Mouse (Mus musculus) kidney, postnatal 36 days (tissue): ENCODE results near the gene Cep170b.

ENCODE experiments used
- DNase-seq, 2 experiments: peaks; one replicate each; pipeline ENCODE4 v3.0.0; 2021 to 2022; ENCODE audit warnings: mixed read lengths in 2 of 2

Gene Cep170b

GRCm38 (mm10) chr12:112702374-112703320 lies 17.6 kb upstream of the Cep170b start:
- no peak for DNase-seq

DNA sequence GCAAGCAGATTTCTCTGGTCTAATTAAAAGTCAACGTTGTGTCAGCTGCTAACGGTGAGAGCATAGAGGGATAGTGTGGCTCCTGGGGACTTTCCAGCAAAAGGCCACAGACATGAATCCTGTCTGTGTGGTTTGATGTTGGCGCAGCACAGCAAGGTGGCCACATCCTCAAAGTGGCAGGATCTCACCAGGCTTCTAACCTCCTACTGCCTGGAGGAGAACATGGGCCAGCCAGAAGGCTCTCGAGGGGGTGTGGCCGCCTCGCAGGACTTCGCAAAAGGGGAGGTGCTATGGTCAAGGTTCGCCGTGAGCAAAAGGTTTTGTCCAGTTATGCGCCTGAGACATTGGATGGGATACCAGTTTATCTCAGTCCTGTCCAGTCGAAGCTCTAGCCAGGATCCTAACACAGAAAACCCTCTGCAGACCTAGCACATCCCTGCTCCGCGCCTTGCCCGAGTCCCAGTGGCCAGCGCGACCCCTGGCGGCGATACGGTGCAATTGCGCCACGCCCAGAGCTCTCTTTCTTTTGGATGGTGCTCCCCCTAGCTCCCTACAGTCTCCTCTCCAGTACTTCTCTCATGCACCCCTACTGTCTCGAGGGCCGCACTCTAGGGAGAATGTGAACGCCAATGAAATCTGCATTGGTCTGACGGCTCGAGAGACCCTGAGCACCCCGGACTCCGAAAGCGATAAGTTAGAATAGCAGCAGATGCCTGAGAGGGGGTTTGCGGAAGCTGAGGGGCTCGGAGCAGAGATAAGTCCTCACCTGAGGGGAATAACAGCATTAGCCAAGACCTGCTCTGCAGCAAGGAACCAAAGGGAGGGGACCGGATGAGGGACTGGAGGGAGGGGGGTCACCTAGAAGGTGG lies 13.3 kb upstream of the Cep170b start:
- DNase-seq: peak; percentile 84 to 93

GRCm38 (mm10) chr12:112707573-112707869 lies 12.7 kb upstream of the Cep170b start:
- no peak for DNase-seq

DNA sequence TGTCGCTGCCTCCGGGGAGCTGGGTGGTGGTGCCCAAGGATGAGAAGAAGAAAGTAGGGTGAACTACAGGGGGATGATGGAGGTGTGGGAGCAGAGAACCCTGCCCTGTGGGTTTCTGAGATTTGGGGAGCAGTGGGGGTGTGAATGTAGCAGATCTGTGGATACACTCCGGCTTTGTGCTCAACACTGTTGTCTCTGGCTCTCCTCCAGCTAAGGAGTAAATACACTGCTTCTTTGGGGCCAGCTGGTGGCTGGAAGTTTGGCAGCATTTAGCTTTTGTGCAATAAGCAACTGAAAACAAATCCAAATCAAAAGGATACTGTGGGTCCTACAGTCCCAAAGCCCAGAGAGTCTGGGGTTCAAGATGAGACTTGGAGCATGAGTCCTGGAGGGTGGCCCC lies 6.3 kb upstream of the Cep170b start:
- peak in 1 of 2 experiments; percentile 32 for DNase-seq

GRCm38 (mm10) chr12:112717140-112717539 lies 3.1 kb upstream of the Cep170b start:
- DNase-seq: peak; percentile 55 to 83

DNA sequence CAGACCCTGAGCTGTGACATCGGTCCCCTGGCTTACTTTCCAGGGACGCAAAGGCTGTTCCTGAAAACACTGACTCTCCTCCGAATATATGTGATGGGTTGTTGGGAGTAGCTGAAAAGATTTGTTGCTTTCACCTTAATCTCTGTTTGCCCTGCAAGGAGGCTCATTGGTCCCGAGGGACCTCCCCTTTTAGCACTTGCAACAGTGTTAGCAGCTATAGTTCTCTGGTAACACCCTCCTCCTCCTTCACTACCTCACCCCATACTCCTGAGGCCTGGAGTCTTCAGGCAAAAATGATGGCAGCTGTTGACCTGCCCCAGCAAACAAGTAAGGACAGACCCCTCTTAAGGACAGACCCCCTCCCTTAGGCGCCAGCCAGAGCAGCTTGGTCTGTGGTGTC lies 1.3 kb upstream of the Cep170b start:
- DNase-seq: no peak

DNA sequence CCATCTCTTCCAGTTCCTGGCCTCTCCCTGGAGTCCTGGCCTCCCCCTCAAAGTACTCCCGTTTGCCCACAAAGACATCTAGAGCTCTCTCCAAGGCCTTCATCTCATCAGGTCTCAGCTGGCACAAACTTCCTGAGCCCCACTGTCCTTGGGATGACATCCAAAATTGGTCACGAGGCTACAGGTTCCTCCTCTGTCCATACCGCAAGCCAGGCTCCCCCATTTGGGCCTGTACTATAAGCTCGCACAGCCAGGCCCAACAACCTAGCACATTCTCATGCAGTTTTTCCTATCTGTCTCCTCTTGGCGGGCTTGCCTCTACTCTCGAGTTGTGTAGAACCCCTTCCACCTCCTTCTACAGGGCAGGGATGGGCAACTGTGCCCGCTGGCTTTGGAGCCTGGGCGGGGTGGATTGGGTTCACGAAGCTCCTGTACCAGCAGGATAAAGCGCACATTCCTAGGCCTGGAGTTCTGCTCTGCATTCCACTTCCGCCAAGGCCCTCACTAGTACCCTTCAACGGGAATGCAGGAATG lies 702 bp downstream of the Cep170b start:
- peak; percentile 55 to 61 for DNase-seq

GRCm38 (mm10) chr12:112721424-112722239 lies 1.4 kb downstream of the Cep170b start:
- peak; percentile 87 to 88 for DNase-seq

DNA sequence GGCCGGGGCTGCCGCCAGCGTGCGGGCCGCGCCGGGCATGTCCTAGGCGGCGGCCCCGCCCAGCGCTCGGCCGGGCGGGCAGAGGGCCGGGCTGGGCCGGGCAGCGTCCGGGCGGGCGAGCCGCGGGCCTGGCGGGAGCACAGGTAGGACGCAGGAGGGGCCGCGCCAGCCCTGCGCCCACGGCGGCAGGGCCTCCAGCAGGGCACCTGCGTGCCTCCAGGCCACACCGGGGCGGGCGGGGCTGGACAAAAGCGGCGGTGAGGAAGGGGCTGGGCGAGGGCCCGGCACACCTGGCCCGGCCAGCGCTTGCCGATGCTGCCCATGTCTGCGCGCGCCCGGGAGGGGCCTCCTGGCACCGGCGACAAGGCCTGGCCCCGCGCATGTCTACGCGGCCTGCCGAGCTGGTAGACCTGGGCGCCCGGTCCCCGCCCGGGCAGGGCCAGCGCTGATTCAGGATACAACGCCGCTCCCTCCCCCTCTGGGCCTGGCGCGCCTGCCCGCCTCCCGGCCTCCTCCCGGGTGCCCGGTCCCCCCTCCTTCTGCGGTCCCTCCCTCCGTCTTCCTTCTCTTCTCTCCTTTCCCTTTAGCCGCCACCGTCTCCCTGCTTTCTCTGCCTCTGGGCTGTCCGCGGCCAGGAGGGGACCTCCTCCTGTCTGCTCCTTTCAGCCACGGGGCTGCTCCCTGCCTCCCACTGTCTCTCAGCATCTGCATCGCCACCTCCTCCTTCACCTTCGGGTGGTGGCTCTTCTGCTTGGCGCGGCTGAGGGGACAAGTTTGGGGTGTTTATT lies 2.2 kb downstream of the Cep170b start:
- peak; percentile 75 to 82 for DNase-seq

- no peak for DNase-seq
These were observed 2.7 kb downstream of the Cep170b start for GRCm38 (mm10) chr12:112723028-112723330.

DNA sequence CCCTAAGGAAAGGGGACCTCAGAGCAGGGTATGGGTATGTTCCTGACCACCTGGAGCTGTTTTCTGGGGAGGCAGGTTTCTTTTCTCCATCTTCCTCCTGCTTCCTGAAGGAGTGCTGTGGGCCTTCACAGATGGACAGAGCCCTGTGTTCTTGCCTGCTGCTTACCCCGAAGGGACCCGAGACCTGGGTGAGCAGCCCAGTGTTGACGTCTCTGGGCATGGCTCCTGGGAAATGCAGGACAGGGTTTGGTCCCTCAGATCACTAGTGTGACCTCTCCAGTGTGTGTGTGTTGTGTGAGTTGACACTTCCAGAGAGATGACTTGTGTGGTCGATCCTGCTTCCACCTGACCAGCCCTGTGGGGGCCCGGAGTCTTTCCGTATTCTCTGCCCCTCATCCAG lies 3.2 kb downstream of the Cep170b start:
- no peak for DNase-seq

GRCm38 (mm10) chr12:112724077-112724805 lies 4.0 kb downstream of the Cep170b start:
- DNase-seq: peak; percentile 85 to 90

GRCm38 (mm10) chr12:112727801-112728200 lies 7.5 kb downstream of the Cep170b start:
- DNase-seq: no peak

DNA sequence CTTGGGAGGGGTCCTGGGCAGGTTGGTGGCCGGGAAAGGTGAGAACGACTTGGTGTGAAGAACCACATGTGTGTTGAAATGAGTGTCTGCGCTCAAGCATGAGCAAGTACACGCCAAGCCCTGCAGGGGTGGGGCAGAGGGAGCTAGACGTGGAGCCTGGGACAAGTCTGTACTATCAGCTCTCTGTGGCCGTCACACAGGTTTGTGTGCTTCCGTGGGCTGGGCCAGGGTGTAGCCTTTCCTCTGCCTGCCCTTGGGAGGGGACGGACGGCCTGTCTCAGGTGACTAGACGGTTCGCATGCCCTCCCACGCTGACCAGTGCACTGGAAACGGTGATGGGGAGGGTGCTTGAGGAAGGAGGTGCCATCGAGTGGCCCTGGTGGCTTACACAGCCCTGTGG lies 10.6 kb downstream of the Cep170b start:
- DNase-seq: no peak

DNA sequence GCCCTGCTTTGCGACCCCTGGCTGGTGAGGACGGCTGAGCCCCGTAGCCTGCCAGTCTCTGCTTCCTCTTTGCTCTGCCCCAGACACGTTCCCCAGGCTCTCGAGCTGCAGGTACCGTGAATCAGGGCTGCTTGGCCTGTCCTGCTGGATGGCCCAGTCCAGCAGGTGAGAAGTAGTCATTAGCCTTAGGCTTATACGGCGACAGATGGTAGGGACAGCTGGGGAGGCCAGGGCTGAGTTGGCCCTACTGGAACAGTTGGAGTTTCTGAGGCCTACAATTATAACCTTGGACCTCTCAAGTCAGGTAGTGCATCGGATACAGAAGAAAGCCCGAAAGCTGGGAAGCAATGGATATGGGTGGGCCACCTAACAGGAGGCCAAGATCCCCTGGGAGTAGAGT lies 12.3 kb downstream of the Cep170b start:
- DNase-seq: no peak

DNA sequence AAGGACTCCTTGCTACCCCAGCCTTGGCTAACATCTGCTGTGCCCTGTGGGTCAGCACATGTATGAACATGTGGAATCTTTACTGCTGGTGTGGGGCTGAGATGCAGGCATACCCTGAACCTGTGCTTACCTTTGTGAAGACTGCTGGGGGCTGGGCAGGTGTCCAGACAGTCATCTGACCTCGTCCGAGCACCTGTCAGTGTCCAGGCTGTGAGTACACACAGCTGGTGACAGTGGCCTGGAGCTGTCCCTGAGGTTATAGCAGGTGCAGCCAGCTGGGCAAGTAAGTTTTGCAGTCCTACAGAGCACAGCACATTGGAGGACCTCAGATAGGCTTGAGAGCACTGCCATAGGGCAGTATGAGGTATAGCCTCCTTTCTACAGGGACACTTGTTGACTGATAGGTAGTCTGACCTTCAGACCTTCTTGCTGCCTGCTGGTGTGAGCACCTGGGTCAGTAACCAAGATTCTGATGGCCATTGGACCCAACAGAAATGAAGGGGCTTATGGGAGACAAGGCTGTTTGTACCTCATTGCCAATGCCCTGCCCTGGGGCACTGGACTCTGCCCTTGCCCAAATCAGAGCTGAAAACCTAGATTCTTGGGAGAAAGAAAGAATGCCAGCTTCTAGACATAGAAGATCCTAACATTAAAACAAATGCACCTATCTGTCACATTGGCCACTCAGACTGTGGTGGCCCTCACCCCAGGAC lies 14.0 kb downstream of the Cep170b start:
- peak; percentile 67 to 76 for DNase-seq

DNA sequence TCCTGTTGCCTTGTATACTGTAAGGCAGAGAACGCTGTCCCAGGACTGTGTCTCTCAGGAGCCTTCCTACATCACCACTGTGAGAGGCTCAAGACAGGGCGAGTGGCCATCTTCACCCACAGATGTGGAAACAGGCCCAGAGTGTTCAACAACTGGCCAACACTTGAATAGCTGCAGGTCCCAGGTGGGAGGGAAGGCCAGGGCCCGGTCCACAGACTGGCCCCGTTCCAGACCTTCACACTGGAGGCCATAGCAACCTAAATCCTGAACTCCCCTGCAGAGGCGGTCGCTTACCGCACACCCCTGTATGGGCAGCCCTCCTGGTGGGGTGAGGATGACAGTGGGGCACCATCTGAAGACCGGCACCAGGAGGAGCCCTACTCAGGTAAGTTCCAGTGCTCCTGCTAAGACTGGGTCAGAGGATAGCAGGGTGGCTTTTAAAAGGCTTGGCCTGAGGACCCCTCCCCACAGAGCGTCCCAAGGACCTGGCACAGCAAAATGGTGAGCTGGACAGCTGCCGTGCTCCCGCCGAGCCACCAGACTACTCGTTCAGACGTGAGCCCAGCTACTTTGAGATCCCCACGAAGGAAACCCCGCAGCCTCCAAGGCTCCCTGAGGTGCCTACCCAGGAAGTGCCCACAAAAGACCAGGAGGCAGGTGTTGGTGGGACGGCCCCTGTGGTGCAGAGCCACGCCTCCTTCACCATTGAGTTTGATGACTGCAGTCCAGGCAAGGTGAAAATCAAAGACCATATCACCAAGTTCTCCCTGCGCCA lies 14.8 kb downstream of the Cep170b start:
- peak in 1 of 2 experiments; percentile 42 for DNase-seq

DNA sequence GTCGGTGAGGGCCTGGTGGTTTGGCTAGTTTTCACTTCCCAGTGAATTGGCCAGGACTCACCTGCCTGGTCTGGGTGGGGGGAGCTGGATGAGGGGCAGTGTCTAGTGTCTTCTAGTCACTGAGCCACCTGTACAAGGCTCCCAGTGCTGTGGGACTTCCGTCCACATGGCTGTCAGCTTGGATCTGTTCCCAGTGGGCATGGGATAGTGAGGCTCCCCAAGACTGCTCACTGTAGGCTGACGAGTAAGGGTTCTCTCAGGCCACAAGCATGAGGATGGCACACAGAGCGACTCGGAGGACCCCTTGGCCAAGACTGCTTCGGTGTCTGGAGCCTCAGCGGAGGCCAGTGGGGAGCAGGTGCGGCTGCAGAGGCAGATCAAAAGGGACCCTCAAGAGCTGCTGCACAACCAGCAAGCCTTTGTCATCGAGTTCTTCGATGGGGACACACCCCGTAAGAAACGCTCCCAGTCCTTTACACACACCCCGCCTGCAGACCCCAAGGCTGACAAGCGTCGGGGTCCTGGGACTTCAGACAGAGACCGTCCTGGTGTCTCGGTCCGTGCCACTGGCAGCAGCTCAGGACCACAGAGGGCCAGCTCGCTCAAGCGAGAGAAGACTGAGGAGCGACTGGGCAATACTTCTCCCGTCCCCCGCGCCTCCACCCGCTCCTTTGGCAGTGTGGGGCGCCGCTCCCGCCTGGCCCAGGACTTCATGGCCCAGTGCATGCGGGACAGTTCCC lies 15.8 kb downstream of the Cep170b start:
- peak in 1 of 2 experiments; percentile 49 for DNase-seq

GRCm38 (mm10) chr12:112736636-112736925 lies 16.3 kb downstream of the Cep170b start:
- no peak for DNase-seq
